Mouse (Mus musculus): Measurements from ENCODE around the gene Tmem51. TPM values are rescaled to one million over a fixed set of nuclear protein-coding genes. Genes with fewer than 3 reads are reported as not detected.

Gene Tmem51
- total and polyA plus RNA-seq, 3 experiments, result not detected

- Histone ChIP-seq H3K9ac (ENCODE audit: control insufficient read depth, low read depth, low read length, poor library complexity, severe bottlenecking) (no peak overlapping the region), H3K79me2 (ENCODE audit: control insufficient read depth, insufficient read depth, low read length, poor library complexity) (no peaks in the 10 kb centered on the region), H3K4me1 (ENCODE audit: control insufficient read depth in 1 of 2, insufficient read depth in 2 of 2, low read length in 2 of 2) (no peaks in the 10 kb centered on the region), H3K36me3 (ENCODE audit: control insufficient read depth in 1 of 2, insufficient read depth in 2 of 2, low read length in 2 of 2) (no peaks in the 10 kb centered on the region), H3K27me3 (ENCODE audit: control insufficient read depth in 1 of 2, insufficient read depth in 2 of 2, low read length in 2 of 2) (no peaks in the 10 kb centered on the region), H3K9me3 (replicated peaks; ENCODE audit: insufficient read depth, low read length) (no peaks in the 10 kb centered on the region; the same call in 1 of the 2 replicates), H3K4me3 (ENCODE audit: control insufficient read depth in 1 of 2, insufficient read depth in 1 of 2, low read depth in 2 of 2, low read length in 2 of 2) (no peak overlapping the region), H3K27ac (ENCODE audit: control insufficient read depth, low read depth, low read length) (no peak overlapping the region)
- no peak for DNase-seq (ENCODE audit: low read depth, low spot score)
- TF ChIP-seq CHD2 (IDR thresholded peaks at IDR 0.05; ENCODE audit: low read length) (no peak), MXI1 (IDR thresholded peaks at IDR 0.05; ENCODE audit: low read depth, low read length) (no peak), ETS1 (IDR thresholded peaks at IDR 0.05; ENCODE audit: low read depth, low read length) (no peak), ZKSCAN1 (IDR thresholded peaks at IDR 0.05; ENCODE audit: low read depth, low read length) (no peak), MEF2A (IDR thresholded peaks at IDR 0.05; ENCODE audit: extremely low read depth, insufficient replicate concordance, low read depth, low read length, poor library complexity, severe bottlenecking) (no peak), JUND (IDR thresholded peaks at IDR 0.05; ENCODE audit: low read depth, low read length) (no peak), SMC3 (IDR thresholded peaks at IDR 0.05; ENCODE audit: low read depth, low read length) (no peak), MYB (IDR thresholded peaks at IDR 0.05; ENCODE audit: low read depth, low read length) (no peak), RCOR1 (IDR thresholded peaks at IDR 0.05; ENCODE audit: low read depth, low read length) (no peak)
Observed at GRCm38 (mm10) chr4:142089966-142090365, 5.9 kb upstream of the Tmem51 start.

- H3K27me3 ChIP-seq (ENCODE audit: control insufficient read depth in 1 of 2, insufficient read depth in 2 of 2, low read length in 2 of 2), result no peaks in the 10 kb centered on the region
- H3K36me3 ChIP-seq (ENCODE audit: control insufficient read depth in 1 of 2, insufficient read depth in 2 of 2, low read length in 2 of 2), result no peaks in the 10 kb centered on the region
- H3K27ac ChIP-seq (ENCODE audit: control insufficient read depth, low read depth, low read length), result no peak overlapping the region
- H3K4me1 ChIP-seq (ENCODE audit: control insufficient read depth in 1 of 2, insufficient read depth in 2 of 2, low read length in 2 of 2), result no peaks in the 10 kb centered on the region
- H3K79me2 ChIP-seq (ENCODE audit: control insufficient read depth, insufficient read depth, low read length, poor library complexity), result no peaks in the 10 kb centered on the region
- no peak overlapping the region for H3K4me3 ChIP-seq (ENCODE audit: control insufficient read depth in 1 of 2, insufficient read depth in 1 of 2, low read depth in 2 of 2, low read length in 2 of 2)
- no peak overlapping the region for H3K9ac ChIP-seq (ENCODE audit: control insufficient read depth, low read depth, low read length, poor library complexity, severe bottlenecking)
- H3K9me3 ChIP-seq (replicated peaks; ENCODE audit: insufficient read depth, low read length), result no peaks in the 10 kb centered on the region; the same call in 1 of the 2 replicates
- TF ChIP-seq GATA1 (IDR thresholded peaks at IDR 0.05; ENCODE audit: low read depth, low read length) (no peak), USF2 (IDR thresholded peaks at IDR 0.05; ENCODE audit: borderline replicate concordance in 1 of 2, insufficient read depth in 1 of 2, low read depth in 1 of 2, low read length in 2 of 2) (no peak), KAT2A (conservative IDR thresholded peaks at IDR 0.05; ENCODE audit: low read depth, low read length) (no peak), GABPA (IDR thresholded peaks at IDR 0.05; ENCODE audit: low read depth, low read length) (no peak), CTCF (IDR thresholded peaks at IDR 0.05 in 2 of 3, conservative IDR thresholded peaks at IDR 0.05 in 1 of 3; ENCODE audit: control insufficient read depth in 1 of 3, insufficient read depth in 1 of 3, low read depth in 2 of 3, low read length in 3 of 3, poor library complexity in 1 of 3, severe bottlenecking in 1 of 3) (no peak), E2F4 (IDR thresholded peaks at IDR 0.05; ENCODE audit: borderline replicate concordance, low read depth, low read length) (no peak), UBTF (IDR thresholded peaks at IDR 0.05; ENCODE audit: borderline replicate concordance, insufficient read depth, low read depth, low read length) (no peak), MAZ (IDR thresholded peaks at IDR 0.05; ENCODE audit: low read depth, low read length) (no peak)
- no peak for DNase-seq (ENCODE audit: low read depth, low spot score)
Observed at GRCm38 (mm10) chr4:142088836-142089235, 4.7 kb upstream of the Tmem51 start.

Measured in MEL (cell line).